Mouse (Mus musculus) limb, embryonic 14.5 days (tissue): Measurements from ENCODE around the gene Gak. TPM values are rescaled to one million over a fixed set of nuclear protein-coding genes. Genes with fewer than 3 reads are reported as not detected.

Experiments
- ATAC-seq: fragments of 200-750 bp; cut with Nextera tagmentation; 2 replicates; pipeline ENCODE4 v1.8.0; 2017; ENCODE audit warnings: low read depth, moderate number of reproducible peaks, moderate TSS enrichment; ENCODE audit not compliant: low FRiP score
- DNase-seq: peaks from one replicate; pipeline ENCODE4 v3.0.0-alpha.2; 2015; ENCODE audit warnings: low spot score
- H3K27ac ChIP-seq: fragments of 300-500 bp; sonication (generic); replicated peaks from 2 replicates; pipeline ENCODE4 v1.5.1; 2014; ENCODE audit warnings: low read depth, mild to moderate bottlenecking, low read length, moderate library complexity, mixed read lengths
- H3K27me3 ChIP-seq: fragments of 300-500 bp; sonication (generic); 2 replicates; pipeline ENCODE4 v1.6.1; 2014; ENCODE audit warnings: low read length, mixed read lengths; ENCODE audit not compliant: control insufficient read depth, insufficient read depth
- H3K36me3 ChIP-seq: fragments of 300-500 bp; sonication (generic); 2 replicates; pipeline ENCODE4 v1.6.1; 2014; ENCODE audit warnings: mild to moderate bottlenecking, low read length, moderate library complexity, mixed read lengths; ENCODE audit not compliant: control insufficient read depth, insufficient read depth
- H3K4me1 ChIP-seq: fragments of 300-500 bp; sonication (generic); 2 replicates; pipeline ENCODE4 v1.6.1; 2014; ENCODE audit warnings: antibody characterized with exemption, low read length, mixed read lengths; ENCODE audit not compliant: control insufficient read depth, insufficient read depth
- H3K4me2 ChIP-seq: fragments of 300-500 bp; sonication (generic); replicated peaks from 2 replicates; pipeline ENCODE4 v1.6.1; 2014; ENCODE audit warnings: low read depth, mild to moderate bottlenecking, low read length, moderate library complexity; ENCODE audit not compliant: severe bottlenecking
- H3K4me3 ChIP-seq: fragments of 300-500 bp; sonication (generic); replicated peaks from 2 replicates; pipeline ENCODE4 v1.5.1; 2014; ENCODE audit warnings: low read length
- H3K9ac ChIP-seq: fragments of 300-500 bp; sonication (generic); 2 replicates; pipeline ENCODE4 v1.6.1; 2014; ENCODE audit warnings: mild to moderate bottlenecking, low read depth, low read length, moderate library complexity; ENCODE audit not compliant: severe bottlenecking
- H3K9me3 ChIP-seq: fragments of 300-500 bp; sonication (generic); 2 replicates; pipeline ENCODE4 v1.6.1; 2016; ENCODE audit warnings: low read length; ENCODE audit not compliant: control insufficient read depth
- POLR2A ChIP-seq: fragments of 200-500 bp; IDR thresholded peaks from 2 replicates; pipeline ENCODE4 v1.8.0; 2012; ENCODE audit warnings: inconsistent platforms, mild to moderate bottlenecking, moderate library complexity, borderline replicate concordance; ENCODE audit not compliant: insufficient read depth, insufficient read length; ENCODE audit errors: extremely low read depth
- WGBS: fragments of 180-500 bp; shearing (Covaris S2); extraction: QIAGEN DNeasy Blood & Tissue Kit; methylation state at CpG from one replicate; pipeline ENCODE4 v1.1.7; 2014; 5-methylcytosine and 5-hydroxymethylcytosine counted together
- polyA plus RNA-seq, 2 experiments: library from polyadenylated mRNA; depleted of rRNA in 1 of 2; stranded (reverse) in 1 of 2; unstranded in 1 of 2; fragments of >200 nt; fragmentation: Nextera tagmentation in 1 of 2; extraction: Ambion mirVana in 1 of 2; gene quantifications; 2 replicates each; pipeline versions ENCODE4 v1.2.1 to v1.2.3; 2012 to 2014

The Gak gene
- polyA plus RNA-seq, 2 experiments: 46.0 to 55.6 TPM

GRCm38 (mm10) chr5:108668977-108669936, 39.7 kb upstream of the Gak start, which contains the start of gene Dgkq:
TSS of gene Dgkq (minus strand) at chr5:108669672.
- ATAC-seq (peak; percentile 89), DNase-seq (peak; percentile 84)
- Histone ChIP-seq H3K4me1 (peaks cover 11% of the 10 kb centered on the region; the same call in 1 of the 2 replicates), H3K27me3 (no peaks in the 10 kb centered on the region), H3K36me3 (peaks cover 7% of the 10 kb centered on the region), H3K9ac (peak within 1 kb of the TSS; percentile 78), H3K4me3 (peak within 1 kb of the TSS; percentile 53), H3K9me3 (no peaks in the 10 kb centered on the region), H3K27ac (peak within 1 kb of the TSS; percentile 85), H3K4me2 (peak within 1 kb of the TSS; percentile 85)
- 0 out of 2 replicates have a peak, but pooled peaks have one; percentile 8 for TF ChIP-seq POLR2A
- 6% methylated on average over 36 of the region's 43 CpGs for WGBS

GRCm38 (mm10) chr5:108668387-108668932, 38.9 kb upstream of the Gak start:
- H3K4me2 ChIP-seq: peak overlapping the region; percentile 85
- peak overlapping the region; percentile 53 for H3K4me3 ChIP-seq
- no peak for TF ChIP-seq POLR2A
- peak overlapping the region; percentile 85 for H3K27ac ChIP-seq
- no peak for ATAC-seq
- no peak for DNase-seq
- H3K4me1 ChIP-seq: peaks cover 11% of the 10 kb centered on the region; the same call in 1 of the 2 replicates
- H3K9me3 ChIP-seq: no peaks in the 10 kb centered on the region
- 16% methylated on average over 3 of the region's 3 CpGs for WGBS
- peaks cover 7% of the 10 kb centered on the region for H3K36me3 ChIP-seq
- H3K9ac ChIP-seq: peak overlapping the region; percentile 78
- no peaks in the 10 kb centered on the region for H3K27me3 ChIP-seq

- H3K4me3 ChIP-seq: no peak overlapping the region
- H3K4me2 ChIP-seq: no peak overlapping the region
- DNase-seq (no peak), ATAC-seq (no peak)
- WGBS: 82% methylated on average over 2 of the region's 2 CpGs
- H3K9me3 ChIP-seq: no peaks in the 10 kb centered on the region
- TF ChIP-seq POLR2A: no peak
- no peaks in the 10 kb centered on the region for H3K27me3 ChIP-seq
- no peak overlapping the region for H3K27ac ChIP-seq
- peaks cover 7% of the 10 kb centered on the region for H3K36me3 ChIP-seq
- no peak overlapping the region for H3K9ac ChIP-seq
- peaks cover 11% of the 10 kb centered on the region; the same call in 1 of the 2 replicates for H3K4me1 ChIP-seq
These were observed 37.8 kb upstream of the Gak start for GRCm38 (mm10) chr5:108667370-108667769.

GRCm38 (mm10) chr5:108665066-108665465, 35.5 kb upstream of the Gak start:
- 46% methylated on average over 3 of the region's 3 CpGs for WGBS
- no peaks in the 10 kb centered on the region for H3K36me3 ChIP-seq
- DNase-seq: no peak
- no peak for ATAC-seq
- H3K4me3 ChIP-seq: no peak overlapping the region
- H3K4me1 ChIP-seq: peaks cover 9% of the 10 kb centered on the region; the same call in 1 of the 2 replicates
- H3K9ac ChIP-seq: no peak overlapping the region
- no peak overlapping the region for H3K27ac ChIP-seq
- no peaks in the 10 kb centered on the region for H3K9me3 ChIP-seq
- H3K4me2 ChIP-seq: no peak overlapping the region
- H3K27me3 ChIP-seq: no peaks in the 10 kb centered on the region
- no peak for TF ChIP-seq POLR2A

GRCm38 (mm10) chr5:108662772-108663171, 33.2 kb upstream of the Gak start:
- Histone ChIP-seq H3K36me3 (peaks cover 2% of the 10 kb centered on the region), H3K9ac (no peak overlapping the region), H3K4me3 (no peak overlapping the region), H3K4me2 (no peak overlapping the region), H3K27ac (no peak overlapping the region), H3K4me1 (peaks cover 8% of the 10 kb centered on the region), H3K9me3 (no peaks in the 10 kb centered on the region), H3K27me3 (no peaks in the 10 kb centered on the region)
- WGBS: 81% methylated on average over 4 of the region's 4 CpGs
- DNase-seq (no peak), ATAC-seq (no peak)
- no peak for TF ChIP-seq POLR2A
